Mouse (Mus musculus): ENCODE measurements around the gene Fbxw27. TPM values are rescaled to one million over a fixed set of nuclear protein-coding genes. Genes with fewer than 3 reads are reported as not detected.
"Not testable (repeated sequence)": the region's sequence is repeated elsewhere in the genome, so short reads cannot be mapped to it uniquely, and the experiment has no call there.

Fbxw27 gene
- polyA plus RNA-seq, 1 experiment from 2014 or later, result not detected

- Histone ChIP-seq H3K4me2 (ENCODE audit: low read length) (no peak overlapping the region), H3K4me3 (ENCODE audit: low read length) (no peak overlapping the region), H3K27ac (ENCODE audit: low read depth, low read length) (no peak overlapping the region), H3K9ac (ENCODE audit: low read depth, low read length) (no peak overlapping the region), H3K27me3 (replicated peaks; ENCODE audit: control insufficient read depth, insufficient read depth, low read length) (no peaks in the 10 kb centered on the region), H3K4me1 (ENCODE audit: control insufficient read depth, insufficient read depth, low read depth, low read length) (no peaks in the 10 kb centered on the region), H3K9me3 (ENCODE audit: control insufficient read depth, low read length) (no peaks in the 10 kb centered on the region), H3K36me3 (ENCODE audit: control insufficient read depth, insufficient read depth, low read length) (no peaks in the 10 kb centered on the region)
- no peak for ATAC-seq
- WGBS, result 90% methylated on average over 2 of the region's 2 CpGs
These were observed 16.3 kb upstream of the Fbxw27 start for GRCm38 (mm10) chr9:109806695-109807293.

GRCm38 (mm10) chr9:109806260-109806659 lies 15.8 kb upstream of the Fbxw27 start:
- no peak for ATAC-seq
- Histone ChIP-seq H3K36me3 (ENCODE audit: control insufficient read depth, insufficient read depth, low read length) (no peaks in the 10 kb centered on the region), H3K4me2 (ENCODE audit: low read length) (no peak overlapping the region), H3K9me3 (ENCODE audit: control insufficient read depth, low read length) (no peaks in the 10 kb centered on the region), H3K4me1 (ENCODE audit: control insufficient read depth, insufficient read depth, low read depth, low read length) (no peaks in the 10 kb centered on the region), H3K9ac (ENCODE audit: low read depth, low read length) (no peak overlapping the region), H3K27me3 (replicated peaks; ENCODE audit: control insufficient read depth, insufficient read depth, low read length) (no peaks in the 10 kb centered on the region), H3K4me3 (ENCODE audit: low read length) (no peak overlapping the region), H3K27ac (ENCODE audit: low read depth, low read length) (no peak overlapping the region)
- 50% methylated on average over 1 of the region's 1 CpGs for WGBS

- H3K4me2 ChIP-seq (ENCODE audit: low read length); H3K27ac ChIP-seq (ENCODE audit: low read depth, low read length); H3K9ac ChIP-seq (ENCODE audit: low read depth, low read length); H3K27me3 ChIP-seq (replicated peaks; ENCODE audit: control insufficient read depth, insufficient read depth, low read length); H3K4me3 ChIP-seq (ENCODE audit: low read length); ATAC-seq; H3K36me3 ChIP-seq (ENCODE audit: control insufficient read depth, insufficient read depth, low read length); H3K9me3 ChIP-seq (ENCODE audit: control insufficient read depth, low read length); H3K4me1 ChIP-seq (ENCODE audit: control insufficient read depth, insufficient read depth, low read depth, low read length): not testable (repeated sequence)
- 85% methylated on average over 2 of the region's 2 CpGs for WGBS
These were observed 15.1 kb upstream of the Fbxw27 start for GRCm38 (mm10) chr9:109805596-109805995.

- no peaks in the 10 kb centered on the region for H3K27me3 ChIP-seq (replicated peaks; ENCODE audit: control insufficient read depth, insufficient read depth, low read length)
- H3K4me2 ChIP-seq (ENCODE audit: low read length), result no peak overlapping the region
- no peaks in the 10 kb centered on the region for H3K4me1 ChIP-seq (ENCODE audit: control insufficient read depth, insufficient read depth, low read depth, low read length)
- no peak overlapping the region for H3K4me3 ChIP-seq (ENCODE audit: low read length)
- no peaks in the 10 kb centered on the region for H3K9me3 ChIP-seq (ENCODE audit: control insufficient read depth, low read length)
- H3K27ac ChIP-seq (ENCODE audit: low read depth, low read length), result no peak overlapping the region
- WGBS, result 94% methylated on average over 1 of the region's 1 CpGs
- ATAC-seq, result no peak
- no peak overlapping the region for H3K9ac ChIP-seq (ENCODE audit: low read depth, low read length)
- H3K36me3 ChIP-seq (ENCODE audit: control insufficient read depth, insufficient read depth, low read length), result no peaks in the 10 kb centered on the region
These were observed 7.6 kb upstream of the Fbxw27 start for GRCm38 (mm10) chr9:109798051-109798450.

- H3K27ac ChIP-seq (ENCODE audit: low read depth, low read length), result no peak overlapping the region
- ATAC-seq, result no peak
- no peaks in the 10 kb centered on the region for H3K4me1 ChIP-seq (ENCODE audit: control insufficient read depth, insufficient read depth, low read depth, low read length)
- no peak overlapping the region for H3K4me3 ChIP-seq (ENCODE audit: low read length)
- no peaks in the 10 kb centered on the region for H3K36me3 ChIP-seq (ENCODE audit: control insufficient read depth, insufficient read depth, low read length)
- H3K9me3 ChIP-seq (ENCODE audit: control insufficient read depth, low read length), result no peaks in the 10 kb centered on the region
- H3K9ac ChIP-seq (ENCODE audit: low read depth, low read length), result no peak overlapping the region
- 70% methylated on average over 2 of the region's 2 CpGs for WGBS
- no peaks in the 10 kb centered on the region for H3K27me3 ChIP-seq (replicated peaks; ENCODE audit: control insufficient read depth, insufficient read depth, low read length)
- H3K4me2 ChIP-seq (ENCODE audit: low read length), result no peak overlapping the region
These were observed 5.3 kb upstream of the Fbxw27 start for GRCm38 (mm10) chr9:109795811-109796210.

GRCm38 (mm10) chr9:109795221-109795620 lies 4.8 kb upstream of the Fbxw27 start:
- WGBS, result 64% methylated on average over 2 of the region's 2 CpGs
- no peaks in the 10 kb centered on the region for H3K36me3 ChIP-seq (ENCODE audit: control insufficient read depth, insufficient read depth, low read length)
- H3K9ac ChIP-seq (ENCODE audit: low read depth, low read length), result no peak overlapping the region
- no peak overlapping the region for H3K4me3 ChIP-seq (ENCODE audit: low read length)
- no peak overlapping the region for H3K4me2 ChIP-seq (ENCODE audit: low read length)
- no peaks in the 10 kb centered on the region for H3K9me3 ChIP-seq (ENCODE audit: control insufficient read depth, low read length)
- no peaks in the 10 kb centered on the region for H3K4me1 ChIP-seq (ENCODE audit: control insufficient read depth, insufficient read depth, low read depth, low read length)
- ATAC-seq, result no peak
- H3K27me3 ChIP-seq (replicated peaks; ENCODE audit: control insufficient read depth, insufficient read depth, low read length), result no peaks in the 10 kb centered on the region
- no peak overlapping the region for H3K27ac ChIP-seq (ENCODE audit: low read depth, low read length)

- 77% methylated on average over 1 of the region's 1 CpGs for WGBS
- H3K27ac ChIP-seq (ENCODE audit: low read depth, low read length); H3K4me2 ChIP-seq (ENCODE audit: low read length); ATAC-seq; H3K4me3 ChIP-seq (ENCODE audit: low read length); H3K9ac ChIP-seq (ENCODE audit: low read depth, low read length); H3K27me3 ChIP-seq (replicated peaks; ENCODE audit: control insufficient read depth, insufficient read depth, low read length); H3K9me3 ChIP-seq (ENCODE audit: control insufficient read depth, low read length); H3K36me3 ChIP-seq (ENCODE audit: control insufficient read depth, insufficient read depth, low read length); H3K4me1 ChIP-seq (ENCODE audit: control insufficient read depth, insufficient read depth, low read depth, low read length): not testable (repeated sequence)
These were observed 23.6 kb downstream of the Fbxw27 start for GRCm38 (mm10) chr9:109766841-109767240.

- not testable (repeated sequence) for ATAC-seq; H3K27ac ChIP-seq (ENCODE audit: low read depth, low read length); H3K4me2 ChIP-seq (ENCODE audit: low read length); H3K4me3 ChIP-seq (ENCODE audit: low read length); H3K36me3 ChIP-seq (ENCODE audit: control insufficient read depth, insufficient read depth, low read length); H3K9me3 ChIP-seq (ENCODE audit: control insufficient read depth, low read length); H3K27me3 ChIP-seq (replicated peaks; ENCODE audit: control insufficient read depth, insufficient read depth, low read length); H3K9ac ChIP-seq (ENCODE audit: low read depth, low read length); H3K4me1 ChIP-seq (ENCODE audit: control insufficient read depth, insufficient read depth, low read depth, low read length)
- WGBS, result 83% methylated on average over 3 of the region's 3 CpGs
These were observed 44.5 kb downstream of the Fbxw27 start, which contains the start of gene Fbxw26 for GRCm38 (mm10) chr9:109745989-109746388. Fbxw26 (minus strand) TSS chr9:109746089.
